Mouse (Mus musculus) thymus, adult 2 months (tissue): ENCODE results near the gene Rab4b. TPM values are rescaled to one million over a fixed set of nuclear protein-coding genes. Genes with fewer than 3 reads are reported as not detected.
A peak's percentile ranks its signal among the peaks of the same experiment; 100 is the strongest.

Experiments
- DNase-seq: peaks from one replicate; pipeline ENCODE4 v3.0.0; 2021
- H3K27ac ChIP-seq: fragments of 200-500 bp; 2 replicates; pipeline ENCODE4 v1.5.1; 2012; ENCODE audit warnings: low read length, control low read depth; ENCODE audit not compliant: control insufficient read depth, insufficient read depth
- H3K27me3 ChIP-seq: fragments of 200-500 bp; 2 replicates; pipeline ENCODE4 v1.6.1; 2012; ENCODE audit warnings: mild to moderate bottlenecking, low read length, moderate library complexity, mixed read lengths; ENCODE audit not compliant: control insufficient read depth, insufficient read depth
- H3K36me3 ChIP-seq: fragments of 200-500 bp; 2 replicates; pipeline ENCODE4 v1.6.1; 2012; ENCODE audit warnings: mild to moderate bottlenecking, low read length, moderate library complexity; ENCODE audit not compliant: control insufficient read depth, insufficient read depth
- H3K4me1 ChIP-seq: fragments of 200-500 bp; replicated peaks from 2 replicates; pipeline ENCODE4 v1.6.1; 2012; ENCODE audit warnings: low read length; ENCODE audit not compliant: control insufficient read depth, insufficient read depth
- H3K4me3 ChIP-seq: fragments of 200-500 bp; 2 replicates; pipeline ENCODE4 v1.5.1; 2012; ENCODE audit warnings: mild to moderate bottlenecking, low read length, control low read depth, moderate library complexity; ENCODE audit not compliant: control insufficient read depth, insufficient read depth
- CTCF ChIP-seq: fragments of 200-500 bp; IDR thresholded peaks from 2 replicates; pipeline ENCODE4 v1.5.1; 2012; ENCODE audit warnings: mild to moderate bottlenecking, control low read depth, low read length, moderate library complexity, borderline replicate concordance; ENCODE audit not compliant: control insufficient read depth, poor library complexity, insufficient read depth; ENCODE audit errors: extremely low read depth
- POLR2A ChIP-seq: fragments of 200-500 bp; IDR thresholded peaks from 2 replicates; pipeline ENCODE4 v1.6.1; 2012; ENCODE audit warnings: mild to moderate bottlenecking, low read length, control low read depth, moderate library complexity; ENCODE audit not compliant: control insufficient read depth, poor library complexity, insufficient read depth; ENCODE audit errors: extremely low read depth
- WGBS: fragments of 180-500 bp; shearing (Covaris S2); methylation state at CpG from one replicate; pipeline ENCODE4 v1.1.7; 2018; 5-methylcytosine and 5-hydroxymethylcytosine counted together
- polyA plus RNA-seq: library from polyadenylated mRNA; depleted of rRNA; stranded (reverse); fragments of >200 nt; gene quantifications from 2 replicates; pipeline ENCODE4 v1.2.3, GENCODE M21; 2012

Gene Rab4b
- polyA plus RNA-seq, 1 experiment, result 136 TPM

- H3K27ac ChIP-seq, result no peak overlapping the region
- TF ChIP-seq POLR2A (no peak), CTCF (no peak)
- H3K4me1 ChIP-seq, result peaks cover 42% of the 10 kb centered on the region
- DNase-seq, result no peak
- H3K4me3 ChIP-seq, result no peak overlapping the region
- peaks cover 16% of the 10 kb centered on the region for H3K36me3 ChIP-seq
- 91% methylated on average over 4 of the region's 4 CpGs for WGBS
- H3K27me3 ChIP-seq, result no peaks in the 10 kb centered on the region
Measured at GRCm38 (mm10) chr7:27161744-27162143, 17.0 kb downstream of the Rab4b start.

DNA sequence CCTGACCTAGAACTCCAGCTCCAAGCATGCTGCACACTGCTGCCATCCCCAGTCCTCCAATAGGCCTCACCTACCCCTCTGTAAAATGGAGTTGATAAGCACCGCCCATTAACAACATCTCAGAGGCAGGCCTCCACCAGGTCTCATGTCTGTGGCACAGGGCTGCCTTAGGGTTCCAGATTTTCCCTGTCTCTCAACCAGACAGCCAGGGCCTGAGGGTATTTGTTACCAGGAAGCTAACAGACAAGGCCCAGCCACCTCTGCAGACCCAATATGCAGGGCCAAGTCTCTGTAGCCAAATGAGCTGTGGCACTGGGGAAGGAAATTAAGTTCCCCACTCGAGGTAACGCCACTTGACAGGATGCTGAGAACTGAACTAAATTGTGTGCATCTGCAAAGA, 17.8 kb downstream of the Rab4b start:
- Histone ChIP-seq H3K4me3 (no peak overlapping the region), H3K27me3 (no peaks in the 10 kb centered on the region), H3K36me3 (peaks cover 16% of the 10 kb centered on the region), H3K27ac (no peak overlapping the region), H3K4me1 (peaks cover 42% of the 10 kb centered on the region)
- 72% methylated on average over 3 of the region's 3 CpGs for WGBS
- no peak for DNase-seq
- TF ChIP-seq CTCF (no peak), POLR2A (no peak)

DNA sequence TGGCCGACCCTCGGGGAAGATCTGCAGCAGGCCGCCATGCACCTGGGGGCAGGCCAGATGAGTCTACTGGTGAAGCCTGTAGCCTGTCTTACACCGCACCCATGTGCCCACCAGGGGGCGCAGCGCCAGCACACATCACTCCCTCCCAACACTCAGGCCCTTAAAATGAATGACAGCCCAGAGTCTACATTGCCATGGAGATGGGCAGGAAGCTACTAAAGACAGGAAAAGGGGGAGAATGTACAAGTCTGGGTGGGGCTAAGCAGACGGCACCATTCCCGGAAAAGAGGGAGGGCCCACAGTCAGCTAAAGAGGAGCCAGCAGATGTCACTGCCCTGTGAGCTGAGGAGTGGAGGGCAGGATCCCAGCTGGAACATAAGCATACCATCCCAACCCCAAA, 18.8 kb downstream of the Rab4b start:
- H3K36me3 ChIP-seq, result peaks cover 16% of the 10 kb centered on the region

GRCm38 (mm10) chr7:27159256-27159655, 19.4 kb downstream of the Rab4b start:
- no peak overlapping the region for H3K27ac ChIP-seq
- peaks cover 16% of the 10 kb centered on the region for H3K36me3 ChIP-seq
- no peak for DNase-seq
- peaks cover 28% of the 10 kb centered on the region for H3K4me1 ChIP-seq
- 98% methylated on average over 6 of the region's 6 CpGs for WGBS
- TF ChIP-seq CTCF, result no peak
- TF ChIP-seq POLR2A, result no peak
- H3K27me3 ChIP-seq, result no peaks in the 10 kb centered on the region
- H3K4me3 ChIP-seq, result no peak overlapping the region

More for the DNA sequence above, 18.8 kb downstream of the Rab4b start:
- DNase-seq, result peak; percentile 91
- Histone ChIP-seq H3K4me1 (peaks cover 34% of the 10 kb centered on the region), H3K27me3 (no peaks in the 10 kb centered on the region), H3K4me3 (no peak overlapping the region), H3K27ac (no peak overlapping the region)
- no peak for TF ChIP-seq POLR2A
- peak; percentile 96 for TF ChIP-seq CTCF
- WGBS, result 8% methylated on average over 8 of the region's 8 CpGs

DNA sequence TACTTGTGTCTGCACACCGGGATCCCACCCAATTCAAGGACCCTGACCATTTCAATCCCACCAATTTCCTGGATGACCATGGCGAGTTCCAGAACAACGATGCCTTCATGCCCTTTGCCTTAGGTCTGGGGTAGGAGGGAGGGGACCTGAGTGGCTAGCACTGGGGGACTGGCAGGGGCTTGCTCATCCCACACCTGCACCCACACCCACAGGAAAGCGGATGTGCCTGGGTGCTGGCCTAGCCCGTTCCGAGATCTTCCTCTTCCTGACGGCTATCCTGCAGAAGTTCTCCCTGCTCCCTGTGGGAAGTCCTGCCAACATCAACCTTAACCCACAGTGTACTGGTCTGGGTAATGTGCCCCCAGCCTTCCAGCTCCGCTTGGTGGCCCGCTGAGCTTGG, 20.5 kb downstream of the Rab4b start:
- no peaks in the 10 kb centered on the region for H3K27me3 ChIP-seq
- no peak for DNase-seq
- H3K4me3 ChIP-seq, result no peak overlapping the region
- TF ChIP-seq POLR2A (no peak), CTCF (no peak)
- H3K4me1 ChIP-seq, result peaks cover 19% of the 10 kb centered on the region
- H3K27ac ChIP-seq, result no peak overlapping the region
- 96% methylated on average over 9 of the region's 9 CpGs for WGBS
- peaks cover 16% of the 10 kb centered on the region for H3K36me3 ChIP-seq

DNA sequence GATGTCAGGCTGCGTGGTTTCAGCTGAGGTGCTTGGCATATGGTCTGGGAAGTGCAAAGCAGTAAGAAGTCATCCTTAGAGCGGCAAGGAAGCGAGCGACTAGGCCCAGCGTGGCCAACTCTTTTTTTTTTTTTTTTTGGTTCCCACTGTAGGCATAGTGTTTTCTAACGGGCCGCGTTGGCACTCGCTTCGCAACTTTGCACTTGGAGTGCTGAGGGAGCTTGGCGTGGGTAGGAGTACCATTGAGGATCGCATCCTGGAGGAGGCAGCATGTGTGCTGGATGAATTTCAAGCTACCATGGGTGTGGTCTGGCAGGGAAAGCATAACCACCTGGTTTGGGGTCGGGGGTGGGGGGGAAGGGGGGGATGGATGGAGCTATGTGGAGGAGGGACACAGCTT, 22.7 kb downstream of the Rab4b start:
- no peak overlapping the region for H3K27ac ChIP-seq
- no peaks in the 10 kb centered on the region for H3K27me3 ChIP-seq
- TF ChIP-seq CTCF (no peak), POLR2A (no peak)
- peaks cover 16% of the 10 kb centered on the region for H3K36me3 ChIP-seq
- DNase-seq, result no peak
- H3K4me3 ChIP-seq, result no peak overlapping the region
- peaks cover 9% of the 10 kb centered on the region for H3K4me1 ChIP-seq
- 89% methylated on average over 13 of the region's 13 CpGs for WGBS

GRCm38 (mm10) chr7:27153205-27153764, 25.4 kb downstream of the Rab4b start, which contains the start of gene Cyp2t4:
Cyp2t4 (plus strand) TSS chr7:27153714.
- 73% methylated on average over 10 of the region's 10 CpGs for WGBS
- no peak for DNase-seq

More at GRCm38 (mm10) chr7:27153205-27153764, 25.4 kb downstream of the Rab4b start, which contains the start of gene Cyp2t4:
- no peak within 1 kb of the TSS for H3K27ac ChIP-seq
- no peak for TF ChIP-seq CTCF
- no peak for TF ChIP-seq POLR2A
- H3K27me3 ChIP-seq, result no peaks in the 10 kb centered on the region
- H3K4me3 ChIP-seq, result no peak within 1 kb of the TSS
- no peaks in the 10 kb centered on the region for H3K4me1 ChIP-seq
- H3K36me3 ChIP-seq, result peaks cover 6% of the 10 kb centered on the region
